Mouse (Mus musculus) erythroblast, embryonic 14.5 days (primary cell): Measurements from ENCODE around the gene Podn.

Experiments used
- GATA1 ChIP-seq: IDR thresholded peaks from 2 replicates; pipeline ENCODE4 v1.6.1; 2012; ENCODE audit warnings: low read length, inconsistent platforms, mixed read lengths
- TAL1 ChIP-seq: IDR thresholded peaks from 3 replicates; pipeline ENCODE4 v1.6.1; 2012; ENCODE audit warnings: low read length, inconsistent platforms, mixed read lengths

GRCm38 (mm10) chr4:108051687-108052274 is 44.5 kb downstream of the Podn start:
- no peak for TF ChIP-seq TAL1
- no peak for TF ChIP-seq GATA1
